Mouse (Mus musculus) limb, embryonic 11.5 days (tissue): ENCODE measurements around the gene Armc2. TPM values are rescaled to one million over a fixed set of nuclear protein-coding genes. Genes with fewer than 3 reads are reported as not detected.

Experiments
- ATAC-seq: fragments of 200-750 bp; cut with Nextera tagmentation; 2 replicates; pipeline ENCODE4 v1.8.0; 2017; ENCODE audit warnings: low read depth; ENCODE audit not compliant: insufficient number of reproducible peaks, low FRiP score, low TSS enrichment
- DNase-seq: peaks from one replicate; pipeline ENCODE4 v3.0.0-alpha.2; 2015; ENCODE audit warnings: low spot score
- H3K27ac ChIP-seq: fragments of 300-500 bp; sonication (generic); replicated peaks from 2 replicates; pipeline ENCODE4 v1.5.1; 2014; ENCODE audit warnings: low read depth, mild to moderate bottlenecking, low read length
- H3K27me3 ChIP-seq: fragments of 300-500 bp; sonication (generic); 2 replicates; pipeline ENCODE4 v1.6.1; 2014; ENCODE audit warnings: mild to moderate bottlenecking, low read length, mixed read lengths; ENCODE audit not compliant: control insufficient read depth, insufficient read depth
- H3K36me3 ChIP-seq: fragments of 300-500 bp; sonication (generic); 2 replicates; pipeline ENCODE4 v1.6.1; 2014; ENCODE audit warnings: mild to moderate bottlenecking, low read length, moderate library complexity, mixed read lengths; ENCODE audit not compliant: control insufficient read depth, insufficient read depth
- H3K4me1 ChIP-seq: fragments of 300-500 bp; sonication (generic); 2 replicates; pipeline ENCODE4 v1.6.1; 2014; ENCODE audit warnings: low read length, mixed read lengths; ENCODE audit not compliant: control insufficient read depth, insufficient read depth
- H3K4me2 ChIP-seq: fragments of 300-500 bp; sonication (generic); 2 replicates; pipeline ENCODE4 v1.6.1; 2014; ENCODE audit warnings: low read depth, mild to moderate bottlenecking, moderate library complexity; ENCODE audit not compliant: severe bottlenecking
- H3K4me3 ChIP-seq: fragments of 300-500 bp; sonication (generic); 2 replicates; pipeline ENCODE4 v1.5.1; 2014; ENCODE audit warnings: low read depth, low read length
- H3K9ac ChIP-seq: fragments of 300-500 bp; sonication (generic); 2 replicates; pipeline ENCODE4 v1.6.1; 2014; ENCODE audit warnings: mild to moderate bottlenecking, low read length
- H3K9me3 ChIP-seq: fragments of 300-500 bp; sonication (generic); 2 replicates; pipeline ENCODE4 v1.6.1; 2016; ENCODE audit warnings: low read length; ENCODE audit not compliant: control insufficient read depth
- WGBS: fragments of 180-500 bp; shearing (Covaris S2); extraction: QIAGEN DNeasy Blood & Tissue Kit; methylation state at CpG from one replicate; pipeline ENCODE4 v1.1.7; 2014; 5-methylcytosine and 5-hydroxymethylcytosine counted together
- polyA plus RNA-seq: library from polyadenylated mRNA; unstranded; fragments of >200 nt; fragmentation: Nextera tagmentation; extraction: Ambion mirVana; gene quantifications from 2 replicates; pipeline ENCODE4 v1.2.1, GENCODE M21; 2014

The Armc2 gene
- polyA plus RNA-seq, 1 experiment from 2014 or later, result 7.0 TPM

GRCm38 (mm10) chr10:41907950-41908349 is 110.3 kb downstream of the Armc2 start:
- WGBS, result 93% methylated on average over 4 of the region's 4 CpGs
- Histone ChIP-seq H3K4me3 (no peak overlapping the region), H3K4me2 (no peak overlapping the region), H3K27me3 (no peaks in the 10 kb centered on the region), H3K36me3 (peaks cover 6% of the 10 kb centered on the region), H3K4me1 (no peaks in the 10 kb centered on the region), H3K9me3 (no peaks in the 10 kb centered on the region), H3K27ac (no peak overlapping the region), H3K9ac (no peak overlapping the region)
- ATAC-seq (no peak), DNase-seq (no peak)

DNA sequence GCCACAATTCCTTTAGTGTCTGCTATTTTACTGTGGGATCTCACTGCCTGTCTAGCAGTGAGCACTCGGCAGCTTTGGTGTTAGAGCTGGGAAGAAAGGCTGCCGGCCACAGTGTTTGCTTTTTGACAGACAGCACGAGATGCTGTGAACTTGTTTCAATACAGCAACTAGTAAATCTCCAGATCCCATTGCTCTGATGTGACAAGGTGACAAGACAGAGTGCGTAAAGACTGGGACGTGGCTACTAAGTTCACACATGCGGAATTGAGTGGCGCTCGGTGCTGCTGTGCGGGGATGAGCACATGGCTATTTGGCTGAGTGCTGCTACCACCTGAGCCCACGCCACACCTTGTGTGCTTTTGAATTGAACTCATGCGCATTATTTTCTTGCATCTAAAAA is 110.8 kb downstream of the Armc2 start:
- no peak overlapping the region for H3K27ac ChIP-seq
- H3K4me2 ChIP-seq, result no peak overlapping the region
- H3K36me3 ChIP-seq, result peaks cover 6% of the 10 kb centered on the region
- H3K4me1 ChIP-seq, result no peaks in the 10 kb centered on the region
- 82% methylated on average over 11 of the region's 11 CpGs for WGBS
- no peak overlapping the region for H3K9ac ChIP-seq
- H3K27me3 ChIP-seq, result no peaks in the 10 kb centered on the region
- DNase-seq, result no peak
- no peaks in the 10 kb centered on the region for H3K9me3 ChIP-seq
- ATAC-seq, result no peak
- no peak overlapping the region for H3K4me3 ChIP-seq

DNA sequence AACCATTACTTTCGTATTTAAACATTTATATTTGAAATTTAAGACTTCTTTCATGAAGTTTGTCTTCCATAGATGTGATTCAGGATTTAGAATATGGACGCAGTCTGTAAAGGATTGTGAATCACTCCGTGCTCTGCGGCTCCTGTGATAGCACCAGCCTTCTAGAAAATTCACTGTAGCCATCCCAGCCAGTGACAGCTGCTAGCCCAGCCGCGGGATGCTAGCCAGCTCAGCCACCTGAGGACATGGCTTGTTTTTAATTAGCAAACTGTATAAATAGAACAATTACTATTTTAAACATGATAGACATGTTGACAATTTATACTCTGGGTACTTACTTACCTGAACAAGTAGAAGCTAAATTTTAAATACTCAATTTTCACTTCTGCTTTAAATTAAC is 116.4 kb downstream of the Armc2 start:
- H3K27me3 ChIP-seq, result no peaks in the 10 kb centered on the region

DNA sequence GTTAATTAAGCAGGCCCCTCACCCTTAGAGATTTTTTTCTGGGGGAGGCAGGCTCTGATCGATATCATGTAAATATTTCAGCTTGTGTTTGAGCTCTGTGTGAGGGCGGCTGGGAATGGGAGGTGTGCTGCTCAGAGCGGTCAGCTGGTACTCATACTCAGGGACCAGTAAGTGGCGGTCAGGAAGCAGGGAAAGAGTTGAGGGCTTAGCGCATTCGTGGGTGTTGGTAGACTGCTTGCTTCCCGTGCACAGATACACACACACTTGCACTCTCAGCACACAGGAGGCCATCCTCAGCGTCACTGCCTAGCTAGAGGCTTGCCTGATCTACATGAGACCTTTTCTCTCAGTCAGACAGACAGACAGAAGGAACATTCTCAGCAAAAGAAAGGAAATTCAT is 116.8 kb downstream of the Armc2 start:
- 93% methylated on average over 8 of the region's 8 CpGs for WGBS
- DNase-seq, result no peak
- Histone ChIP-seq H3K4me1 (no peaks in the 10 kb centered on the region), H3K4me3 (no peak overlapping the region), H3K27ac (no peak overlapping the region), H3K36me3 (peaks cover 4% of the 10 kb centered on the region), H3K4me2 (no peak overlapping the region), H3K9ac (no peak overlapping the region), H3K27me3 (no peaks in the 10 kb centered on the region), H3K9me3 (no peaks in the 10 kb centered on the region)
- no peak for ATAC-seq

More for the DNA sequence above, 116.4 kb downstream of the Armc2 start:
- ATAC-seq (no peak), DNase-seq (no peak)
- H3K27ac ChIP-seq, result no peak overlapping the region
- no peak overlapping the region for H3K9ac ChIP-seq
- peaks cover 5% of the 10 kb centered on the region for H3K36me3 ChIP-seq
- H3K4me1 ChIP-seq, result no peaks in the 10 kb centered on the region
- 98% methylated on average over 6 of the region's 6 CpGs for WGBS
- no peaks in the 10 kb centered on the region for H3K9me3 ChIP-seq
- H3K4me3 ChIP-seq, result no peak overlapping the region
- no peak overlapping the region for H3K4me2 ChIP-seq

DNA sequence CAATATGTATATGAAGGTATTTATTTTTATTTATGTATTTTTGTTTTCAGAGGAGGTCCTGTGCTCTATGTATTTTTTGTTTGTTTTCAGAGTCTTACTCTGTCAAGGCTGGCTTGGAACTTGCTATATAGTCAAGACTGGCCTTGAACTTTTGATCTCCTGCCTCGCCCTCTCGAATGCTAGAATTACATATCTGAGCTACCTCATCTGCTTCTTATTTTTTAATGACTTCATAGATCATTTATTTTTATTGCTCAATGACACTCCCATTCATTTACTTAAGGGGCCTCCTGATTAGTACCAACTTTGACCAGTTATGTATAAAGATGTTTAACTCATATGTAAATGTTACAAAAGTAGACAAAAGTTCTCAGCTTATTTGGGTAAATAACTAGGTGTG is 121.4 kb downstream of the Armc2 start:
- Histone ChIP-seq H3K4me3 (no peak overlapping the region), H3K4me2 (no peak overlapping the region), H3K4me1 (peaks cover 14% of the 10 kb centered on the region), H3K36me3 (no peaks in the 10 kb centered on the region; the same call in 1 of the 2 replicates), H3K27me3 (no peaks in the 10 kb centered on the region), H3K9me3 (no peaks in the 10 kb centered on the region), H3K27ac (no peak overlapping the region), H3K9ac (no peak overlapping the region)
- 79% methylated on average over 2 of the region's 2 CpGs for WGBS
- DNase-seq (no peak), ATAC-seq (no peak)

DNA sequence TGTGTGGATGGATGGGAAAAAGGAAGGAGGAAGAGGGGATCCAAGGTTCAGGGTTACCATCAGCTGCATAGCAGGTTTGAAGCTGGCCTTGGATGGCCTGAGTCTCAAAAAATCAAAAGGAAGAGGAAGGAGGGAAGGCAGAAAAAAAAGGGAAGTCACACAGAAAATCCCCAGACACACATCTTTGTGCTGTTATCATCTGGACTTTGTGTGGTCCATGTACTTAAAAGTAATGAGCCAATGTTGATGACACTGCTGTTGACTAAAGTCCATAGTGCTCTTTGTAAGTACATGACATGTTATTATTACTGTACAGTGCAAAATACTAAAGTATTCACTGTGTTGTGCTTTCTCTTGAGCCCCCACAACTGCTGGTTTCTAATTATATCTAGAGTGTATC is 121.8 kb downstream of the Armc2 start:
- H3K27me3 ChIP-seq, result no peaks in the 10 kb centered on the region
- H3K9ac ChIP-seq, result no peak overlapping the region
- peaks cover 14% of the 10 kb centered on the region for H3K4me1 ChIP-seq
- no peak overlapping the region for H3K4me2 ChIP-seq
- DNase-seq (no peak), ATAC-seq (no peak)
- H3K27ac ChIP-seq, result no peak overlapping the region
- no peak overlapping the region for H3K4me3 ChIP-seq
- no peaks in the 10 kb centered on the region; the same call in 1 of the 2 replicates for H3K36me3 ChIP-seq
- H3K9me3 ChIP-seq, result no peaks in the 10 kb centered on the region

DNA sequence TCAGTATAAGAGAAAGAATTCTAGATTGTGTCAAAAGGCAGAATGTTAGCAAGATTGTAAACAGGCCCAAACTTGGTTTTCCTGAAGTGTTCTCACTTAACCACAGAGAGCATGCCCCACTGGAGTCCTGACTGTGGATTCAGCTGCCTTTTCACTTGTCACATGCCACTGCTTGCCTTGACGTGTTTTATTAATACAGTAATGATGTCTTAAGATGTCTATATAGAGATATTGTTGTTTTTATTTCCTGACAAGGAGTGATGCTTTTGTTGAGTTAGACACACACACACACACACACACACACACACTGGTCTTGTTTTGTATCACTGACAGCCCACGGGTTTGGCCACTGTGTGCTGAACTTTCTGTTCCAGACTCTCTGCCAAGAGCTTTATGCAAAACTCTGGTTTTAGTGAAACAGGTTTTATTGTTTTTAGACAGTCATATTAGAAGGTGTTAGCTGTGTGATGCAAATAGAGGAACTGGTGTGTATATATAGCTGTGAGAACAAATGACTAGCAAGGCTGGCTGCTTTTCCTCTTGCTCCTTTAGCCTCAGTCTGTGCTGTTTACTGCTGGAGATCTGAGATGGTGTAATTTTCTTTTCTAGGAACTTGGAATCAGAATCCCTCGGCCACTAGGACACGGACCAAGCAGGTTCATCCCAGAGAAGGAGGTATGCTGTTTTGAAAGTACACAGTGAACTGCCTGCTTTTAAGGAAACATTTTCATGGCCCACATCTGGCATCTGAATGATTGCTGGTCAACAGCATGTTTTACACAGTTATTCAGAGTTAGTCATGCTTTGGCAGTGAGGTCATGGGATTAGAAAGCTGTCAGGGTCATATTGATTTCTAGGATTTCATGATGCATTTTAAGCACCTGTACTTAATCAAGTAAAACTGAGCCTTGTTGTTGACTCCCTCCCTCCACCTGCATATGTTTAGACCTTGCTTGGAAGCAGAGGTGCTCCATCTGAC is 124.5 kb downstream of the Armc2 start:
- H3K27ac ChIP-seq, result peak overlapping the region; percentile 14; the same call in 1 of the 2 replicates
- WGBS, result 57% methylated on average over 4 of the region's 4 CpGs
- ATAC-seq, result peak; percentile 65; the same call in 1 of the 2 replicates

DNA sequence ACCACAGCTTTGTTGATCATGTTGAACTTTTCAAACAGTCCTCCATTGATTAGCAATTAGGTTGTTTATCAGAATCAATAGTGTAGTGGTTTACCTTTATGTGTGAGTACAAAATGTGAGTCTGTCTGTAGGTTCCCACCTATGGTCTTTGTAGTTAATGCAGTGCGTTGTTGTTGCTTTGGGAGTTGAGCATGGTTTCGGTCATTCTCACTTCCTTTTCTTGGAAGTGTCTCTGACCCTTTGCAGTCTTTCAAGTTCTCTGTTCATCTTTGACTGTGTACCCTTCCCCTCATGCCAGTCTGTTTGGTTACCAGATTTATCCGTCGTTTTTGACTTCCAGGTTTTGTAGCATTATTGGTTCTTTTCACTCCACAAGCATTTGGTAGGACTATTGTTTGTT is 126.9 kb downstream of the Armc2 start:
- no peak overlapping the region for H3K4me3 ChIP-seq
- H3K4me2 ChIP-seq, result no peak overlapping the region
- peaks cover 17% of the 10 kb centered on the region for H3K4me1 ChIP-seq
- no peak overlapping the region for H3K9ac ChIP-seq
- 94% methylated on average over 4 of the region's 4 CpGs for WGBS
- no peak overlapping the region for H3K27ac ChIP-seq
- no peaks in the 10 kb centered on the region for H3K36me3 ChIP-seq
- ATAC-seq, result no peak
- H3K9me3 ChIP-seq, result no peaks in the 10 kb centered on the region
- no peak for DNase-seq
- H3K27me3 ChIP-seq, result no peaks in the 10 kb centered on the region

More for the DNA sequence above, 124.5 kb downstream of the Armc2 start:
- Histone ChIP-seq H3K4me3 (no peak overlapping the region), H3K9me3 (no peaks in the 10 kb centered on the region), H3K4me2 (no peak overlapping the region), H3K4me1 (peaks cover 14% of the 10 kb centered on the region), H3K27me3 (no peaks in the 10 kb centered on the region), H3K9ac (no peak overlapping the region), H3K36me3 (no peaks in the 10 kb centered on the region)
- DNase-seq, result no peak
